Mouse (Mus musculus) olfactory bulb, adult 2 months (tissue): ENCODE measurements around the gene Nceh1. TPM values are rescaled to one million over a fixed set of nuclear protein-coding genes. Genes with fewer than 3 reads are reported as not detected.

ENCODE experiments used
- H3K27ac ChIP-seq: fragments of 200-500 bp; 2 replicates; pipeline ENCODE4 v1.5.1; 2012; ENCODE audit warnings: low read depth, low read length; ENCODE audit not compliant: insufficient read depth
- H3K4me1 ChIP-seq: fragments of 200-500 bp; 2 replicates; pipeline ENCODE4 v1.6.1; 2012; ENCODE audit warnings: low read length; ENCODE audit not compliant: control insufficient read depth, insufficient read depth
- H3K4me3 ChIP-seq: fragments of 200-500 bp; 2 replicates; pipeline ENCODE4 v1.5.1; 2012; ENCODE audit warnings: mild to moderate bottlenecking, low read depth, low read length, moderate library complexity; ENCODE audit not compliant: insufficient read depth
- CTCF ChIP-seq: fragments of 200-500 bp; IDR thresholded peaks from 2 replicates; pipeline ENCODE4 v1.5.1; 2012; ENCODE audit warnings: low read depth, mild to moderate bottlenecking, low read length, moderate library complexity; ENCODE audit not compliant: insufficient read depth
- POLR2A ChIP-seq: fragments of 200-500 bp; IDR thresholded peaks from 2 replicates; pipeline ENCODE4 v1.6.1; 2012; ENCODE audit warnings: mild to moderate bottlenecking, low read depth, low read length, moderate library complexity; ENCODE audit not compliant: insufficient read depth
- WGBS: fragments of 180-500 bp; shearing (Covaris S2); methylation state at CpG from one replicate; pipeline ENCODE4 v1.1.7; 2018; 5-methylcytosine and 5-hydroxymethylcytosine counted together
- polyA plus RNA-seq: library from polyadenylated mRNA; stranded (reverse); fragments of >200 nt; gene quantifications from 2 replicates; pipeline ENCODE4 v1.2.4, GENCODE M21; 2012; ENCODE audit warnings: low replicate concordance; ENCODE audit not compliant: missing spikeins, insufficient read depth, insufficient read length

The Nceh1 gene
- not detected in 2 replicates for polyA plus RNA-seq

- WGBS: under 1% methylated on average over 54 of the region's 54 CpGs
- H3K4me1 ChIP-seq: peaks cover 2% of the 10 kb centered on the region
- H3K27ac ChIP-seq: peak within 1 kb of the TSS; percentile 85
Measured at GRCm38 (mm10) chr3:27182733-27183600, at the start of gene Nceh1. TSS of gene Nceh1 (plus strand) at chr3:27182965.

GRCm38 (mm10) chr3:27140101-27140500 lies 42.7 kb upstream of the Nceh1 start:
- no peaks in the 10 kb centered on the region for H3K4me1 ChIP-seq
- no peak overlapping the region for H3K4me3 ChIP-seq
- 91% methylated on average over 8 of the region's 8 CpGs for WGBS
- H3K27ac ChIP-seq: no peak overlapping the region
- TF ChIP-seq CTCF: no peak
- TF ChIP-seq POLR2A: no peak

More at GRCm38 (mm10) chr3:27182733-27183600, at the start of gene Nceh1:
- TF ChIP-seq CTCF: peak; percentile 98
- no peak for TF ChIP-seq POLR2A
- H3K4me3 ChIP-seq: peak within 1 kb of the TSS; percentile 76

- no peak for TF ChIP-seq CTCF
- TF ChIP-seq POLR2A: no peak
- no peak overlapping the region for H3K4me3 ChIP-seq
- WGBS: 87% methylated on average over 7 of the region's 7 CpGs
- no peaks in the 10 kb centered on the region for H3K4me1 ChIP-seq
- H3K27ac ChIP-seq: no peak overlapping the region
Measured at GRCm38 (mm10) chr3:27143570-27143969, 39.2 kb upstream of the Nceh1 start.

GRCm38 (mm10) chr3:27145733-27146132 lies 37.0 kb upstream of the Nceh1 start:
- Histone ChIP-seq H3K4me1 (no peaks in the 10 kb centered on the region), H3K4me3 (no peak overlapping the region), H3K27ac (no peak overlapping the region)
- 90% methylated on average over 7 of the region's 7 CpGs for WGBS
- TF ChIP-seq CTCF (no peak), POLR2A (no peak)

- Histone ChIP-seq H3K4me3 (peak overlapping the region; percentile 65), H3K4me1 (no peaks in the 10 kb centered on the region), H3K27ac (no peak overlapping the region)
- TF ChIP-seq POLR2A (no peak), CTCF (no peak)
- under 1% methylated on average over 30 of the region's 31 CpGs for WGBS
Measured at GRCm38 (mm10) chr3:27153191-27153671, 29.5 kb upstream of the Nceh1 start.

- H3K4me1 ChIP-seq: no peaks in the 10 kb centered on the region
- TF ChIP-seq CTCF (no peak), POLR2A (peak; percentile 44; the same call in 1 of the 2 replicates)
- under 1% methylated on average over 37 of the region's 37 CpGs for WGBS
- peak within 1 kb of the TSS; percentile 65 for H3K4me3 ChIP-seq
- no peak within 1 kb of the TSS for H3K27ac ChIP-seq
Measured at GRCm38 (mm10) chr3:27153701-27154209, 29.0 kb upstream of the Nceh1 start, which contains the start of gene Ect2. TSS of gene Ect2 (minus strand) at chr3:27153878.

- H3K4me1 ChIP-seq: no peaks in the 10 kb centered on the region
- no peak overlapping the region for H3K4me3 ChIP-seq
- WGBS: 61% methylated on average over 2 of the region's 2 CpGs
- no peak for TF ChIP-seq CTCF
- no peak for TF ChIP-seq POLR2A
- no peak overlapping the region for H3K27ac ChIP-seq
Measured at GRCm38 (mm10) chr3:27154280-27154679, 28.5 kb upstream of the Nceh1 start.

- TF ChIP-seq POLR2A: no peak
- TF ChIP-seq CTCF: no peak
- 43% methylated on average over 6 of the region's 6 CpGs for WGBS
- Histone ChIP-seq H3K27ac (no peak overlapping the region), H3K4me3 (no peak overlapping the region), H3K4me1 (no peaks in the 10 kb centered on the region)
Measured at GRCm38 (mm10) chr3:27155051-27155855, 27.5 kb upstream of the Nceh1 start.
